Mouse (Mus musculus) lung, embryonic 16.5 days (tissue): ENCODE data around the gene Dusp23. TPM values are rescaled to one million over a fixed set of nuclear protein-coding genes. Genes with fewer than 3 reads are reported as not detected.

ENCODE experiments used
- ATAC-seq: fragments of 200-750 bp; cut with Nextera tagmentation; 2 replicates; pipeline ENCODE4 v1.8.0; 2017; ENCODE audit warnings: low read depth, mild to moderate bottlenecking, moderate library complexity
- H3K27ac ChIP-seq: fragments of 300-500 bp; sonication (generic); 2 replicates; pipeline ENCODE4 v1.5.1; 2014; ENCODE audit warnings: mild to moderate bottlenecking, control low read depth, low read length
- H3K27me3 ChIP-seq: fragments of 300-500 bp; sonication (generic); 2 replicates; pipeline ENCODE4 v1.6.1; 2014; ENCODE audit warnings: low read depth, low read length, mixed read lengths; ENCODE audit not compliant: control insufficient read depth, insufficient read depth
- H3K36me3 ChIP-seq: fragments of 300-500 bp; sonication (generic); 2 replicates; pipeline ENCODE4 v1.6.1; 2014; ENCODE audit warnings: low read length; ENCODE audit not compliant: control insufficient read depth, insufficient read depth
- H3K4me1 ChIP-seq: fragments of 300-500 bp; sonication (generic); replicated peaks from 2 replicates; pipeline ENCODE4 v1.6.1; 2014; ENCODE audit warnings: low read length, mixed read lengths; ENCODE audit not compliant: control insufficient read depth, insufficient read depth
- H3K4me2 ChIP-seq: fragments of 300-500 bp; sonication (generic); 2 replicates; pipeline ENCODE4 v1.6.1; 2014; ENCODE audit warnings: low read depth, low read length, control low read depth
- H3K4me3 ChIP-seq: fragments of 300-500 bp; sonication (generic); 2 replicates; pipeline ENCODE4 v1.5.1; 2014; ENCODE audit warnings: mild to moderate bottlenecking, low read length, control low read depth
- H3K9ac ChIP-seq: fragments of 300-500 bp; sonication (generic); 2 replicates; pipeline ENCODE4 v1.6.1; 2014; ENCODE audit warnings: low read length, control low read depth
- H3K9me3 ChIP-seq: fragments of 300-500 bp; sonication (generic); 2 replicates; pipeline ENCODE4 v1.6.1; 2016; ENCODE audit warnings: low read length; ENCODE audit not compliant: control insufficient read depth
- WGBS: fragments of 180-500 bp; shearing (Covaris S2); extraction: QIAGEN DNeasy Blood & Tissue Kit; methylation state at CpG from one replicate; pipeline ENCODE4 v1.1.7; 2014; 5-methylcytosine and 5-hydroxymethylcytosine counted together
- polyA plus RNA-seq: library from polyadenylated mRNA; unstranded; fragments of >200 nt; fragmentation: Nextera tagmentation; extraction: Ambion mirVana; gene quantifications from 2 replicates; pipeline ENCODE4 v1.2.1, GENCODE M21; 2015

Gene Dusp23
- polyA plus RNA-seq, 1 experiment from 2014 or later = 13.7 TPM

DNA sequence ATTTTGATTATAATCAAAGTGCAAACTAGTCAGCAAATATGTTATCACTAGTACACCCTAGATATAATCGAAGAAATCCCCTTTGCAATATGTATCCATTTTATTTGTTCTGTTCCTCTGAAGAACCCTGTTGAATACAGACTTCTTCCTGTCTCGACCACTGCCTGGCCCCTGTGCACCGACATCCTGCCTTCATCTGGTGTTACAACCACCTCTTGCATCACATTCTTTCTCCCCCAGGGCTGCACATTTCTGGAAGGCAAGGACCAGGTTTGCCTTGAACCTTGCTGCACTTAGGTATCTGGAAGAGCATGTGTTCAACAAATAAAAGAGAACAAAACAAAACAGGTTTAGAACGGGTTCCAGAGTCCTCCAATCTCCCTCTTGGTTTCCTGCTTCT lies 17.4 kb downstream of the Dusp23 start:
- Histone ChIP-seq H3K27me3 (peaks cover 2% of the 10 kb centered on the region; the same call in 1 of the 2 replicates), H3K36me3 (no peaks in the 10 kb centered on the region), H3K9me3 (no peaks in the 10 kb centered on the region), H3K9ac (no peak overlapping the region), H3K4me2 (no peak overlapping the region), H3K27ac (no peak overlapping the region), H3K4me3 (no peak overlapping the region), H3K4me1 (peaks cover 6% of the 10 kb centered on the region; the same call in 1 of the 2 replicates)
- 33% methylated on average over 4 of the region's 4 CpGs for WGBS
- no peak for ATAC-seq

DNA sequence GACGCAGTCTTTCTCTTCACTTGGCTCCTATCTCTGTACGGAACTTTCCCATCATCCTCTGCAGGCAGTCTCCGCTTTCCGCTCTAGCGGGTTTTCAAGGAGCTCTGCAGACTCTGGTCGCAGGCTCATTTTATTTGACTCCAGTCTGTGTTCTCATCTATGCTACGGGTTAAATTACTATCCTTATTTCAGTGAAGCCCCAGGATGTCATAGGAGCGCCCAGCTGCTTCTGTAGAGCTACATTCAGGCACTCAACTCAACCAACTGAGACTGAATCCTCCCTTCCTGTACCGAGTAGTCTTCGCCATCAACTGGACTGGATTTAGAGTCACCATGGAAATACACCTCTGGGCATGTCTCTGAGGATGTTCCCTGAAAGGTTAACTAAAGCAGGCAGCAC lies 18.1 kb downstream of the Dusp23 start:
- no peak overlapping the region for H3K9ac ChIP-seq
- H3K9me3 ChIP-seq = no peaks in the 10 kb centered on the region
- H3K27ac ChIP-seq = no peak overlapping the region
- no peaks in the 10 kb centered on the region for H3K36me3 ChIP-seq
- no peak overlapping the region for H3K4me3 ChIP-seq
- peaks cover 2% of the 10 kb centered on the region; the same call in 1 of the 2 replicates for H3K27me3 ChIP-seq
- H3K4me2 ChIP-seq = no peak overlapping the region
- H3K4me1 ChIP-seq = peaks cover 6% of the 10 kb centered on the region; the same call in 1 of the 2 replicates
- no peak for ATAC-seq
- WGBS = 78% methylated on average over 10 of the region's 10 CpGs

DNA sequence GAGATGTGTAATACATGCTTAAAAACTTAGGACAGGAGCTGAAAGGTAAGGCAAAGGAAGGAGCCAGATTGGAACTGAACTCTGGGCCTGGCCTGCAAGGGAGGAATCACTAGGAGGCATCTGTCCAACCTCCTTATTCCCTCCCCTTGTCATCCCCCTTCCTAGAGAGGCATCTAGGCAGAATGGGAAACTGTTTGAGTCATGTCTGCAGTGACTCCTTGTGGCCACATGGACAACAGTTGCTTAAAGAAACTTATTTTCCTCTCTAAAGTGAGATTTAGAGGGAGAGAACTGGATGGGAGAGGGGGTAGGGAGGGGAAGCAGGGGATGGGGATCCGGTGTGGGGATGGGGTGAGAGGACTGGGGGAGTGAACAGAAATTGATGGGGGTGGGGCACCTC lies 20.0 kb downstream of the Dusp23 start:
- Histone ChIP-seq H3K27me3 (peaks cover 2% of the 10 kb centered on the region; the same call in 1 of the 2 replicates), H3K9ac (no peak overlapping the region), H3K4me1 (peaks cover 6% of the 10 kb centered on the region; the same call in 1 of the 2 replicates), H3K4me2 (no peak overlapping the region), H3K4me3 (no peak overlapping the region), H3K9me3 (no peaks in the 10 kb centered on the region), H3K36me3 (no peaks in the 10 kb centered on the region), H3K27ac (no peak overlapping the region)
- 29% methylated on average over 1 of the region's 1 CpGs for WGBS
- ATAC-seq = 0 out of 2 replicates have a peak, but pooled peaks have one; percentile 12

DNA sequence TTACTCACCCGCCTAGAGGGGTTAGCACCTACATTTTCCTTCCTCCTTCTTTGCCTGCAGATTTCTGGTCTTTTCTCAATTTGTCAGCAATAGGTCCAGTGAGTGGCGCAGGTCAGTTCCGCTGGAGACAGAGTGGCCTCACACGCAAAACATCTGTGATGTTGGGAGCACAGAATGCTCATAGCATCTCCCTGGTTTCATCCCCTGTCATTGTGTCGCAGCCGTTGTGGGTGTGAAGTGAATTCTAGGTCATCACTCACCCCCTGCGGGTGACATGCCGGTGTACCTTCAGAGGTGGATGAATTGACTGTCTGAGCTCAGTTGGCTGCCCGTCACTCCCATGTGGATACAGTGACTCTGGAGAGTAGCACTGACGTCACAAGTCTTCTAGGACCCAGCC lies 21.5 kb downstream of the Dusp23 start:
- 65% methylated on average over 10 of the region's 10 CpGs for WGBS
- Histone ChIP-seq H3K27me3 (peaks cover 2% of the 10 kb centered on the region; the same call in 1 of the 2 replicates), H3K9me3 (no peaks in the 10 kb centered on the region), H3K9ac (no peak overlapping the region), H3K4me3 (no peak overlapping the region), H3K36me3 (no peaks in the 10 kb centered on the region), H3K4me2 (no peak overlapping the region), H3K4me1 (no peaks in the 10 kb centered on the region), H3K27ac (no peak overlapping the region)
- ATAC-seq = no peak

DNA sequence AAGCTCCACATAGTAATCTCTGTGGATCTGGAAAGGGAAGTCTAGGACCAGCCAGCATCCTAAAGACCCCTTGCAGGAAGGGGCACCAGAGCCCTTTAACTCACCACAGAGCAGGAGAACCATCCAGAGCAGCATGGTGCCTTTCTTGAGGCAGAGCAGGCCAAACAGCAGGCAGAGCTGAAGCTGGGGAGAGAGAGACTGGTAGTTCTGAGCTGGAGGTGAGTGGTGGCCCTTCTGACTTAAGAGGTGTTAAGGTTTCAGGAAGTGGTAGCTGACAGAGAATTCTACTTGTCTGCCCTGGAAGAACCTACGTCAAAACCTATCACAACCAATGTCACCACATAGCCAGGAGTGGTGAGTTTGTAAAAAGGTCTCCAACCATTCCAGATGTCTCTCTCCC lies 30.4 kb downstream of the Dusp23 start, which contains the start of gene Fcrl6:
TSS of gene Fcrl6 (minus strand) at position 226 of the 400 bp plus-strand sequence.
- no peaks in the 10 kb centered on the region for H3K9me3 ChIP-seq
- no peak within 1 kb of the TSS for H3K4me2 ChIP-seq
- no peaks in the 10 kb centered on the region for H3K36me3 ChIP-seq
- no peak for ATAC-seq
- no peaks in the 10 kb centered on the region for H3K27me3 ChIP-seq
- no peak within 1 kb of the TSS for H3K27ac ChIP-seq
- WGBS = 35% methylated on average over 1 of the region's 1 CpGs
- H3K4me3 ChIP-seq = no peak within 1 kb of the TSS
- no peaks in the 10 kb centered on the region for H3K4me1 ChIP-seq
- no peak within 1 kb of the TSS for H3K9ac ChIP-seq

DNA sequence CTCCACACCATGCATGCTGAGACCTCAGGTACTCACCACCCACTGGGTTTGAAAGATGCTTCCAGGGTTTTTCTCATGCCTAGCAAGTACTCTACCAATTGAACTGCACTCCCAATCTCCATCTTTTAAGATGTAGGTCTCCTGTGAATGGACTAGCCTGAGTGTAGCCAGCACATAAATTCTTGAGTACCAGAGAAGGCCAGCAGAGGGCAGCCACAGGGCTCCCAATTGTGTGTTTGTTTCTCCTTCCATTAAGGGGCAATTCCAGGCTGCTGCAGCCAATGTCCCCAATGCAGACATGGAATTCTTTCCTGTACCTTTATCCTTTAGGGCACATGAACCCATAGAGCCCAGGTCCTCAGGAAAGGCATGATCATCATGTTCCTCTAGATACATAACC lies 38.3 kb downstream of the Dusp23 start:
- Histone ChIP-seq H3K36me3 (no peaks in the 10 kb centered on the region), H3K9me3 (no peaks in the 10 kb centered on the region), H3K27me3 (no peaks in the 10 kb centered on the region), H3K4me1 (no peaks in the 10 kb centered on the region), H3K27ac (no peak overlapping the region), H3K4me3 (no peak overlapping the region), H3K4me2 (no peak overlapping the region), H3K9ac (no peak overlapping the region)
- ATAC-seq = no peak

DNA sequence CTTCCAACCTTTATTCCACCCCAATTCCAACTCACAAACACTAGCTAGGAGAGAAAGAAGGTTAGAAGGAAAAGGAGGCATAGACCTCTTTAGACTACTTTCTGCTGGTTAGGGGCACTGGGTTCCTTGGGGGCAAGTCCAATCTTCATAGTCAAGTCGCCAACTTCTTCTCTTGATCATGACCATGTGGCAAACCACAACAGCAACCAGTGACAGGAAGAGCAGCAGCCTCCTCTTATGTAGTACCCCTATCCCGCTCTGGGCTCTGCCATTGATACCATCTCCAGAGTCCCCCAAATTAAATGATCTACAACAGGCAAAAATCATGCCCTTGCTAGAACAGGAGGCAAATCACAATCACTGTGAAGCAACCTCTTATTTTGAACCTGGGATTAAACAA lies 38.8 kb downstream of the Dusp23 start:
- Histone ChIP-seq H3K27me3 (no peaks in the 10 kb centered on the region), H3K4me1 (no peaks in the 10 kb centered on the region), H3K27ac (no peak overlapping the region), H3K36me3 (no peaks in the 10 kb centered on the region), H3K4me2 (no peak overlapping the region), H3K4me3 (no peak overlapping the region), H3K9me3 (no peaks in the 10 kb centered on the region), H3K9ac (no peak overlapping the region)
- WGBS = 80% methylated on average over 2 of the region's 2 CpGs
- no peak for ATAC-seq

DNA sequence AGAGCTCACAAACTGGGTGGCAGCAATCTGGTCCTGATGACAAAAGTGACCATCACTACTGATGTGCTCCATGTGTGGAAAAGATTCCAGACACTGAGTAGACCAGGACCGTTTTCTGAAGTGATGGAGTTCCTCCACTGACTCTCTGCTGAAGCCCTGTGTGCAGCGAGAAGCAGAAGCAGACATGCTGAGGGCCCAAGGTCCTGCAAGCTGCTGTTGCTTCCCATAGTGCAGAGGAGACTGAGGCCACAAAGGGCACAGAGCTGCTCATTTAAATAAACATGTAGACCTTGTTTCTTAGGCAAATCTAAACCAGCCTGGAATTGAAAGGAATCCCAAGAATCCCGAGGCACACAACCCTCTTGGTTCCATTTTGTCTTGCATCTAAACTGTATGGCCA lies 39.4 kb downstream of the Dusp23 start:
- no peaks in the 10 kb centered on the region for H3K27me3 ChIP-seq
- no peak for ATAC-seq
- no peak overlapping the region for H3K27ac ChIP-seq
- H3K4me3 ChIP-seq = no peak overlapping the region
- H3K36me3 ChIP-seq = no peaks in the 10 kb centered on the region
- 57% methylated on average over 3 of the region's 3 CpGs for WGBS
- H3K9ac ChIP-seq = no peak overlapping the region
- H3K4me1 ChIP-seq = no peaks in the 10 kb centered on the region
- H3K4me2 ChIP-seq = no peak overlapping the region
- H3K9me3 ChIP-seq = no peaks in the 10 kb centered on the region

DNA sequence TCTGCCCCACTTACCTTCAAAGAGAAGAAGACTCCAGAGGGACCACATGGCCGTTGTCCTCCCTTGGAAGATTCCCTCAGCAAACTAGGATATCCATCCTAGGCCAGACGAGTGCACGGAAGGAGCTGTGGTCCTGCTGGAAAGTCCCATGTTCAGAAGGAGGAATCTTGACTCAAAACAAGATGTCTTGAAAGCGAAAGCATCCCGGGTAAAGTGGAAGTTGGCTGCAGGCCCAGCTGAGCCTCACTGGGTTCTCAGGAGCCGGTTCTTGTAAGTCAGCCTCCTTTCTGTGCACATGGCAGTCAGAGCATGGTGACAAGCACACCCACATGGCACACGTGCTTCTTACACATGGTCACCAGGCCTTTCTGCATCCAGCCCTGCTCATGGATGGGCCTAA lies 42.4 kb downstream of the Dusp23 start, which contains the start of gene Slamf8:
TSS of gene Slamf8 (minus strand) at position 184 of the 400 bp plus-strand sequence.
- Histone ChIP-seq H3K4me2 (no peak within 1 kb of the TSS), H3K9me3 (no peaks in the 10 kb centered on the region), H3K27me3 (no peaks in the 10 kb centered on the region), H3K9ac (no peak within 1 kb of the TSS), H3K4me3 (no peak within 1 kb of the TSS), H3K4me1 (no peaks in the 10 kb centered on the region), H3K36me3 (no peaks in the 10 kb centered on the region), H3K27ac (no peak within 1 kb of the TSS)
- 58% methylated on average over 7 of the region's 7 CpGs for WGBS
- no peak for ATAC-seq
